Mouse (Mus musculus) heart, adult 2 months (tissue): ENCODE measurements around the gene Srsf2. TPM values are rescaled to one million over a fixed set of nuclear protein-coding genes. Genes with fewer than 3 reads are reported as not detected.

Experiments used
- DNase-seq, 2 experiments: peaks; one replicate each; pipeline ENCODE4 v3.0.0; 2021
- H3K27ac ChIP-seq: fragments of 200-600 bp; 2 replicates; pipeline ENCODE4 v1.8.1; 2022
- H3K27me3 ChIP-seq: fragments of 200-500 bp; 2 replicates; pipeline ENCODE4 v1.6.1; 2012; ENCODE audit warnings: mild to moderate bottlenecking, low read length, inconsistent platforms, mixed read lengths; ENCODE audit not compliant: control insufficient read depth, insufficient read depth
- H3K36me3 ChIP-seq: fragments of 200-500 bp; 2 replicates; pipeline ENCODE4 v1.6.1; 2012; ENCODE audit warnings: low read length, inconsistent platforms; ENCODE audit not compliant: control insufficient read depth, insufficient read depth
- H3K4me1 ChIP-seq: fragments of 200-500 bp; 2 replicates; pipeline ENCODE4 v1.6.1; 2011; ENCODE audit warnings: low read length; ENCODE audit not compliant: control insufficient read depth, insufficient read depth
- H3K4me3 ChIP-seq: fragments of 200-600 bp; 2 replicates; pipeline ENCODE4 v1.8.1; 2022
- H3K79me2 ChIP-seq: fragments of 200-500 bp; replicated peaks from 2 replicates; pipeline ENCODE4 v1.6.1; 2012; ENCODE audit warnings: mild to moderate bottlenecking, inconsistent platforms, low read length, moderate library complexity, mixed read lengths; ENCODE audit not compliant: control insufficient read depth, insufficient read depth
- H3K9ac ChIP-seq: fragments of 200-500 bp; 2 replicates; pipeline ENCODE4 v1.6.1; 2012; ENCODE audit warnings: low read depth, mild to moderate bottlenecking, control low read depth, inconsistent platforms, low read length, mixed read lengths
- CTCF ChIP-seq: fragments of 200-600 bp; IDR thresholded peaks from 2 replicates; pipeline ENCODE4 v1.8.1; 2022; ENCODE audit warnings: antibody characterized with exemption, mild to moderate bottlenecking, moderate library complexity
- EP300 ChIP-seq: fragments of 200-500 bp; IDR thresholded peaks from 2 replicates; pipeline ENCODE4 v1.6.1; 2011; ENCODE audit warnings: low read depth, low read length, control low read depth; ENCODE audit not compliant: insufficient read depth
- POLR2A ChIP-seq: fragments of 200-500 bp; IDR thresholded peaks from 2 replicates; pipeline ENCODE4 v1.6.1; 2011; ENCODE audit warnings: mild to moderate bottlenecking, low read depth, low read length, control low read depth; ENCODE audit not compliant: insufficient read depth
- WGBS: fragments of 180-500 bp; shearing (Covaris S2); methylation state at CpG from one replicate; pipeline ENCODE4 v1.1.7; 2018; 5-methylcytosine and 5-hydroxymethylcytosine counted together
- intact Hi-C: fragments of 180-260 bp; cut with DNase I; formaldehyde crosslinking; loops from one replicate; pipeline ENCODE4 v1.15.1; 2025
- polyA plus RNA-seq: library from polyadenylated mRNA; depleted of rRNA; stranded (reverse); fragments of >200 nt; gene quantifications from 2 replicates; pipeline ENCODE4 v1.2.3, GENCODE M21; 2012; rRNA removed
- total RNA-seq, 2 experiments: library from RNA; stranded (reverse); gene quantifications; 2 replicates each; pipeline ENCODE4 v1.2.3; 2021

Gene Srsf2
- total and polyA plus RNA-seq, 3 experiments = 91.4 to 158 (median 104) TPM

DNA sequence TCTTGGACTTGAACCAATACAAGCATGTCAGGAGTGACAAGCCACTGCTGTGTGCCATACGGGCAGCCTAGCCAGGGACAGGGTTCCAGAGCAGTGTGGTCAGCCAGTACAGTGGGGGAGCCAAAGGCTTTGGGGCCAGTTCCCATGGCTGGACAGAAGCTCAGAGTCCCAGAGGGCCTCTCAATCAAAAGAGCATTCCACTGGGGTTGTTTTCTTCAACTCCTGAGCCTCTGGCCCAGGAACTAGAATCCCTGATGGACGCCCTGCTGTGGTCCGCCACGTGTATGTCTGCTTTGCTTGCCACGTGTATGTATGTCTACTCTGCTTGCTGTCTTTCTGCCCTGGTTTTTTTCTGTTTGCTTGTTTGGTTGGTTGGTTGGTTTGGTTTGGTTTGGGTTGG is 51.8 kb downstream of the Srsf2 start:
- WGBS = 56% methylated on average over 5 of the region's 5 CpGs

More for the DNA sequence above, 51.8 kb downstream of the Srsf2 start:
- H3K4me1 ChIP-seq = peaks cover 3% of the 10 kb centered on the region
- no peak for DNase-seq
- intact Hi-C loops = loop anchor here (10.0 kb wide), 1 partner anchor 126 kb away; no protein-coding TSS in a partner anchor
- peak overlapping the region; percentile 23; the same call in 1 of the 2 replicates for H3K27ac ChIP-seq
- H3K9ac ChIP-seq = no peak overlapping the region
- no peaks in the 10 kb centered on the region for H3K79me2 ChIP-seq
- no peak for TF ChIP-seq POLR2A
- no peak for TF ChIP-seq EP300
- TF ChIP-seq CTCF = no peak
- no peaks in the 10 kb centered on the region for H3K27me3 ChIP-seq
- H3K36me3 ChIP-seq = no peaks in the 10 kb centered on the region
- no peak overlapping the region for H3K4me3 ChIP-seq

Other genes starting within 250 kb of the Srsf2 start
- 10 to 100 TPM; 10.8 to 11.2 TPM for gene Rhbdf2, start 226.1 kb downstream of the Srsf2 start, total RNA-seq
- gene Rhbdf2, start 226.1 kb downstream of the Srsf2 start, polyA plus RNA-seq = 19.2 and 22.3 TPM in 2 replicates
- 1 to 10 TPM; 1.1 to 1.3 TPM for gene Prcd, start 199.6 kb downstream of the Srsf2 start, total RNA-seq
- gene Prcd, start 199.6 kb downstream of the Srsf2 start, polyA plus RNA-seq = 0.76 and 1.1 TPM in 2 replicates
- gene Cygb, start 198.8 kb downstream of the Srsf2 start, total RNA-seq = 10 to 100 TPM; 42.5 to 50.3 TPM
- gene Cygb, start 198.8 kb downstream of the Srsf2 start, polyA plus RNA-seq = 55.0 and 66.1 TPM in 2 replicates
- not detected for gene St6galnac1, start 77.6 kb downstream of the Srsf2 start, total RNA-seq
- gene St6galnac1, start 77.6 kb downstream of the Srsf2 start, polyA plus RNA-seq = not detected in 2 replicates
- gene Mxra7, start 25.0 kb downstream of the Srsf2 start, total RNA-seq = 10 to 100 TPM; 15.1 to 19.4 TPM
- 10.4 and 15.6 TPM in 2 replicates for gene Mxra7, start 25.0 kb downstream of the Srsf2 start, polyA plus RNA-seq
- 10 to 100 TPM; 38.3 to 40.5 TPM for gene Mettl23, start 9.8 kb downstream of the Srsf2 start, total RNA-seq
- 34.3 and 59.4 TPM in 2 replicates for gene Mettl23, start 9.8 kb downstream of the Srsf2 start, polyA plus RNA-seq
- 10 to 100 TPM; 34.1 to 37.4 TPM for gene Jmjd6, start 9.6 kb downstream of the Srsf2 start, total RNA-seq
- 14.6 and 20.9 TPM in 2 replicates for gene Jmjd6, start 9.6 kb downstream of the Srsf2 start, polyA plus RNA-seq
- gene Mfsd11, start 654 bp downstream of the Srsf2 start, total RNA-seq = 10 to 100 TPM; 29.9 to 33.5 TPM
- 23.8 and 27.9 TPM in 2 replicates for gene Mfsd11, start 654 bp downstream of the Srsf2 start, polyA plus RNA-seq
- under 1 TPM; 0.10 to 0.11 TPM for gene Mgat5b, start 65.8 kb upstream of the Srsf2 start, total RNA-seq
- 0.82 and 1.0 TPM in 2 replicates for gene Mgat5b, start 65.8 kb upstream of the Srsf2 start, polyA plus RNA-seq